Mouse (Mus musculus) liver, embryonic 11.5 days (tissue): Measurements from ENCODE around the gene Adam12. TPM values are rescaled to one million over a fixed set of nuclear protein-coding genes. Genes with fewer than 3 reads are reported as not detected.
A peak's percentile ranks its signal among the peaks of the same experiment; 100 is the strongest.

Experiments used
- ATAC-seq: fragments of 200-750 bp; cut with Nextera tagmentation; replicated peaks from 2 replicates; pipeline ENCODE4 v1.8.0; 2017; ENCODE audit warnings: moderate number of reproducible peaks, mild to moderate bottlenecking, moderate TSS enrichment, moderate library complexity; ENCODE audit not compliant: low FRiP score
- DNase-seq: peaks from one replicate; pipeline ENCODE4 v3.0.0-alpha.2; 2017; ENCODE audit warnings: low spot score
- H3K27ac ChIP-seq: fragments of 300-500 bp; sonication (generic); 2 replicates; pipeline ENCODE4 v1.5.1; 2014; ENCODE audit warnings: mild to moderate bottlenecking, low read depth, low read length, control low read depth
- H3K27me3 ChIP-seq: fragments of 300-500 bp; sonication (generic); replicated peaks from 2 replicates; pipeline ENCODE4 v1.6.1; 2014; ENCODE audit warnings: low read length, mixed read lengths; ENCODE audit not compliant: control insufficient read depth, insufficient read depth
- H3K36me3 ChIP-seq: fragments of 300-500 bp; sonication (generic); 2 replicates; pipeline ENCODE4 v1.6.1; 2014; ENCODE audit warnings: mild to moderate bottlenecking, low read length, moderate library complexity, mixed read lengths; ENCODE audit not compliant: control insufficient read depth, insufficient read depth
- H3K4me1 ChIP-seq: fragments of 300-500 bp; sonication (generic); replicated peaks from 2 replicates; pipeline ENCODE4 v1.6.1; 2014; ENCODE audit warnings: low read length, mixed read lengths; ENCODE audit not compliant: control insufficient read depth, insufficient read depth
- H3K4me2 ChIP-seq: fragments of 300-500 bp; sonication (generic); 2 replicates; pipeline ENCODE4 v1.6.1; 2014; ENCODE audit warnings: mild to moderate bottlenecking, control low read depth, moderate library complexity
- H3K4me3 ChIP-seq: fragments of 300-500 bp; sonication (generic); 2 replicates; pipeline ENCODE4 v1.5.1; 2014; ENCODE audit warnings: low read depth, low read length, control low read depth
- H3K9ac ChIP-seq: fragments of 300-500 bp; sonication (generic); 2 replicates; pipeline ENCODE4 v1.6.1; 2014; ENCODE audit warnings: low read depth, low read length, control low read depth
- H3K9me3 ChIP-seq: fragments of 300-500 bp; sonication (generic); 2 replicates; pipeline ENCODE4 v1.6.1; 2016; ENCODE audit warnings: low read length, inconsistent platforms, mixed read lengths; ENCODE audit not compliant: control insufficient read depth
- WGBS: fragments of 180-500 bp; shearing (Covaris S2); extraction: QIAGEN DNeasy Blood & Tissue Kit; methylation state at CpG from one replicate; pipeline ENCODE4 v1.1.7; 2014; 5-methylcytosine and 5-hydroxymethylcytosine counted together
- polyA plus RNA-seq: library from polyadenylated mRNA; unstranded; fragments of >200 nt; fragmentation: Nextera tagmentation; extraction: Ambion mirVana; gene quantifications from 2 replicates; pipeline ENCODE4 v1.2.1, GENCODE M21; 2014

The Adam12 gene
- polyA plus RNA-seq, 1 experiment from 2014 or later, result 11.8 TPM

GRCm38 (mm10) chr7:134115438-134115837, 116.5 kb downstream of the Adam12 start:
- H3K27ac ChIP-seq, result peak overlapping the region; percentile 38; the same call in 1 of the 2 replicates
- DNase-seq (no peak), ATAC-seq (no peak)

DNA sequence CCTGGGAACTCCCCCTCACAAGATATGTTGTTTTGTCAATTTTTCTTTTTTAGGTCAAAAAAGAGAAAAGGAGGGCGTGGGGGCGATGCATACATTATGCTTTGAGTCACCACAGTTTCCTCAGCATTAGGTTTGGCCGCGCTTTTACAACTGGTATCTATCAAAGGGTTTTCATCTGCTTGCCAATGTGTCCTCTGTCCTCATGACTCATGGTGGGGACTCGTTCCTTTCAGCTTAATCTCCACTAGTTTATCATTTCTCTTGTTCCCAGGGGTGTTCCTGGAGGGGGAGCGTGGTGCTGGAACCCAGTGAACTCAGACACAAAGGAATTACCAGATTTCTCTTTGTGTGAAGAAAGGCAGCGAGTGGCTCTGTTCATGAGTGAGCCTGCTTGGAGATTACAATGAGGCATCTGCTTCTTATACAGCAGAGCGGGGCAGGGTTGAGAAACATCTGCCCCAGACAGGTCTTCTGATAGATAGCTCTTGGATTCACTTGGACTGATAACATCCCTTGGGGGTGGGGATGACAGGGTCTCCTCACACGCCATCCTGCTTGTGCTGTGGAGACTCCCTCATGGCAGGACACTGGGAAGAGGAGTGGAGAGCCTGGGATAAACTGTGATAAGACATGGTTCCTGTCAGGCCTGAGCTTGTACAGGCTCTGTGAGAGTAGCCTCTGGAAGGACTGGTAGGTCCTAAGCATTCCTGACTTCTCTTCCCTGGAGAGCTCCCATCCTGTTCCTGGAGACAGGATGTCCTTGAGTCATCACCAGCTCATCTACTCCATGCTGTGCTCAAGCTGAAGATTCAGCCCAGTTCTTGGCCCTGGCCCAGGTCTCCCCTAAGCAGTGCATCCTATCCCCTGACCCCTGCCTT, 117.4 kb downstream of the Adam12 start:
- WGBS, result 58% methylated on average over 9 of the region's 9 CpGs
- no peaks in the 10 kb centered on the region for H3K36me3 ChIP-seq
- no peak for DNase-seq
- no peak overlapping the region for H3K4me3 ChIP-seq
- H3K4me1 ChIP-seq, result no peaks in the 10 kb centered on the region; the same call in 1 of the 2 replicates
- no peaks in the 10 kb centered on the region for H3K9me3 ChIP-seq
- H3K9ac ChIP-seq, result no peak overlapping the region
- peak overlapping the region; percentile 38 for H3K27ac ChIP-seq
- ATAC-seq, result peak; percentile 47
- no peak overlapping the region for H3K4me2 ChIP-seq
- H3K27me3 ChIP-seq, result no peaks in the 10 kb centered on the region

More at GRCm38 (mm10) chr7:134115438-134115837, 116.5 kb downstream of the Adam12 start:
- Histone ChIP-seq H3K4me2 (no peak overlapping the region), H3K9me3 (no peaks in the 10 kb centered on the region), H3K4me3 (no peak overlapping the region), H3K4me1 (no peaks in the 10 kb centered on the region; the same call in 1 of the 2 replicates), H3K27me3 (no peaks in the 10 kb centered on the region), H3K36me3 (no peaks in the 10 kb centered on the region), H3K9ac (no peak overlapping the region)
- 78% methylated on average over 8 of the region's 8 CpGs for WGBS

DNA sequence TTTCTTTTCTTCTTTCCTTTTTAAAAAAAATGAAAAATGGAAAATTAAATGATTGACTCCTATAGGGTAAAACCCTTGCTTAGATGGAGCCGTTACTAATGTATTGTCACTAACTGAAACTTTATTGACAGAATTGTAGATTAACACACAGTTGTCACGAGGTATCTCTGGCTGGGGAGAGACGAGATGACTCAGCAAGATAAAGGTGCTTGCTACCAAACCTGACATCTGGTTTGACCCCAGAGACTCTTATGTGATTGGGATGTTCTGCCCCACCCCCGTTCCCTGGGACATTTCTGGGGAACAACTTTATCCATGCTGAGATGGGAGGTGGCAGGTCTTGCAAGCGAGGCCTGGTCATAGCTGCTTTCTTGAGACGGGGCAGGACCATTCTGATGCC, 118.1 kb downstream of the Adam12 start:
- H3K9ac ChIP-seq, result no peak overlapping the region
- H3K4me3 ChIP-seq, result no peak overlapping the region
- H3K4me2 ChIP-seq, result no peak overlapping the region
- no peaks in the 10 kb centered on the region for H3K36me3 ChIP-seq
- no peaks in the 10 kb centered on the region for H3K9me3 ChIP-seq
- WGBS, result 44% methylated on average over 6 of the region's 6 CpGs
- DNase-seq, result no peak
- H3K27me3 ChIP-seq, result no peaks in the 10 kb centered on the region
- H3K4me1 ChIP-seq, result no peaks in the 10 kb centered on the region; the same call in 1 of the 2 replicates
- no peak overlapping the region for H3K27ac ChIP-seq
- no peak for ATAC-seq

DNA sequence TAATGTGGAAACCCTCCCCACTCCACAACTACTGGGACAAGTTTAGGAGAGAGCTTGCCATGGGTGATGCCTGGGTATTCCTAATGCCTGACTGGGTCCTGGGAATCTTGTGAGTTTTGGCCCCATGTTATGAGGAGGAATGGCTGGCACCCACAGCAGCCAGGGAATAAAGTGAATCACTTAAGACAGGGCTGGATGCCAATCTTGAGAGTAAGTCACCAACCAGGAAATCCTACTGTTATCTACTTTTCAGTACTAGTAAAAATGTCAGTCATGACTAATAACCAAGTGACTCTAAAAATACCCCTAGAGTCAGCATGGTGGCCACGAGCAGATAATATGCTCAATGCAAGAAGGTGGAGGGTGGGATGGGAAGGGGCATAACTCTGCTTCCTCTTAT, 121.8 kb downstream of the Adam12 start:
- 54% methylated on average over 1 of the region's 1 CpGs for WGBS

GRCm38 (mm10) chr7:134107849-134108248, 124.1 kb downstream of the Adam12 start:
- H3K27ac ChIP-seq, result no peak overlapping the region
- ATAC-seq, result no peak

More for the DNA sequence above, 121.8 kb downstream of the Adam12 start:
- ATAC-seq (no peak), DNase-seq (no peak)
- Histone ChIP-seq H3K9me3 (no peaks in the 10 kb centered on the region), H3K27me3 (no peaks in the 10 kb centered on the region), H3K4me3 (no peak overlapping the region), H3K27ac (no peak overlapping the region), H3K36me3 (no peaks in the 10 kb centered on the region), H3K9ac (no peak overlapping the region), H3K4me2 (no peak overlapping the region), H3K4me1 (no peaks in the 10 kb centered on the region; the same call in 1 of the 2 replicates)

GRCm38 (mm10) chr7:134099010-134099409, 132.9 kb downstream of the Adam12 start:
- H3K27me3 ChIP-seq, result no peaks in the 10 kb centered on the region
- no peak overlapping the region for H3K4me2 ChIP-seq
- H3K4me1 ChIP-seq, result no peaks in the 10 kb centered on the region
- DNase-seq, result no peak
- H3K36me3 ChIP-seq, result no peaks in the 10 kb centered on the region
- ATAC-seq, result no peak
- H3K4me3 ChIP-seq, result no peak overlapping the region
- H3K27ac ChIP-seq, result no peak overlapping the region
- 74% methylated on average over 4 of the region's 4 CpGs for WGBS
- no peak overlapping the region for H3K9ac ChIP-seq
- no peaks in the 10 kb centered on the region for H3K9me3 ChIP-seq

More at GRCm38 (mm10) chr7:134107849-134108248, 124.1 kb downstream of the Adam12 start:
- H3K4me3 ChIP-seq, result no peak overlapping the region
- H3K9me3 ChIP-seq, result no peaks in the 10 kb centered on the region
- H3K27me3 ChIP-seq, result no peaks in the 10 kb centered on the region
- H3K9ac ChIP-seq, result no peak overlapping the region
- no peak for DNase-seq
- no peak overlapping the region for H3K4me2 ChIP-seq
- H3K4me1 ChIP-seq, result no peaks in the 10 kb centered on the region
- 62% methylated on average over 3 of the region's 3 CpGs for WGBS
- H3K36me3 ChIP-seq, result no peaks in the 10 kb centered on the region

DNA sequence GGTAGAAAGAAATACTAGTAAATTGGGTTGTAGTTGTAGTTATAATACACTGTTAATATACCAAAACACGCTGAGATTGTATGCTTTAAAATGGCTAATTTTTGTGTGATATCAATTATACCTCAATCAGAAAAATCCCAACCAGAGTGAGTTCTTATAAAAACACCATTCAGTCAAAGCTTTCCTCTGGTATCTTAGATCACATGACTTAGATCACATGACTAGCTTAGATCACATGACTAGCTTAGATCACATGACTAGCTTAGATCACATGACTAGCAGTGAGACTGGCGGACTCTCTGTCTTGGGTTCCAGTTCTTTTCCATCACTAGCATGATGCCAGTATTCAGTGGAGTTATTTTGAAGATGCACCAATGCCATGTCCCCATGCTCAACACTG, 134.1 kb downstream of the Adam12 start:
- no peak overlapping the region for H3K27ac ChIP-seq
- no peak overlapping the region for H3K4me3 ChIP-seq
- DNase-seq (no peak), ATAC-seq (no peak)
- no peaks in the 10 kb centered on the region for H3K4me1 ChIP-seq
- H3K9ac ChIP-seq, result no peak overlapping the region
- H3K27me3 ChIP-seq, result no peaks in the 10 kb centered on the region
- H3K36me3 ChIP-seq, result no peaks in the 10 kb centered on the region
- no peaks in the 10 kb centered on the region for H3K9me3 ChIP-seq
- whole genome bisulfite sequencing, result 90% methylated on average over 2 of the region's 2 CpGs
- no peak overlapping the region for H3K4me2 ChIP-seq

DNA sequence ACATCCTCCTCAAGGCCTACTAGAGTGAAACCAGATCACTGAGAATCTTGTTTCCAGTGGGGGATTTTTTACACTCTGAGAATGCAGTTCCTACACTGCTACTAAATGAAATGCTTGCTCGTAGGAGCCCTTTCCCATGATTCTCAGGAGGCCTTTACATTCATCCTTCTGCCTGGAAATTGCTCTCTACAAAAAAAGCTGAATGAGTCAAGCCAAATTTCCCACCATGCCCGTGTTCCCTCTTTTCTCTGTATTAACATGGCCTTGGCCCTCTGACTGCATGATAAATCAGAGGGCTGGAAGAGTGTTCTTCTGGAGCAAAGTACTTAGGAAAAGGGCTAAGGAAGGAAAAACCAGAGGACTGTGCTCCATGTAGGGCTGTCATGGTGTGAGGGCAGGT, 138.1 kb downstream of the Adam12 start:
- H3K4me3 ChIP-seq, result no peak overlapping the region
- DNase-seq, result no peak
- WGBS, result 61% methylated on average over 2 of the region's 2 CpGs

DNA sequence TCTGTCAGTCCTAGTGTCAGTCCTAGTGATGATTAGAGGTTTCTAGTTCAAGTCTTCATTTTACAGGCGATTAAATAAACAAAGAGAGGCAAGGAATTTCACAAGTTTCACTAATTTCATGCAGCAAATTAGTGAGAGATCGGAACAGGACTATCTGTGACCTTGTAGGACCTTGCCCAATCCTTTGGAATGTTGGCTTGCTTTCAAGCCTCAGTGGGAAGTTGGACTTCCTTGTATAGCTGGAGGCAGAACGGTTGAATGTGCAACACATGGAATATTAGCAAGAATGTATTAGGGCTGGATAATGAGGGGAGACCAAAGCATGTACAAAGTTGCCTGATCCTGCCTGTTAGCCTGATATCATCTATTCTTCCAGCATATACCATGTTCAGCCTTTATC, 141.2 kb downstream of the Adam12 start:
- ATAC-seq, result no peak
- H3K27me3 ChIP-seq, result no peaks in the 10 kb centered on the region
- H3K27ac ChIP-seq, result no peak overlapping the region
- WGBS, result 64% methylated on average over 3 of the region's 3 CpGs
- H3K4me1 ChIP-seq, result no peaks in the 10 kb centered on the region
- no peak for DNase-seq
- no peaks in the 10 kb centered on the region for H3K9me3 ChIP-seq
- H3K4me3 ChIP-seq, result no peak overlapping the region
- no peak overlapping the region for H3K9ac ChIP-seq
- no peaks in the 10 kb centered on the region for H3K36me3 ChIP-seq
- no peak overlapping the region for H3K4me2 ChIP-seq

More for the DNA sequence above, 138.1 kb downstream of the Adam12 start:
- Histone ChIP-seq H3K36me3 (no peaks in the 10 kb centered on the region), H3K27ac (no peak overlapping the region), H3K9me3 (no peaks in the 10 kb centered on the region), H3K9ac (no peak overlapping the region), H3K27me3 (no peaks in the 10 kb centered on the region), H3K4me1 (no peaks in the 10 kb centered on the region), H3K4me2 (no peak overlapping the region)
- no peak for ATAC-seq
